Mouse (Mus musculus) embryo, embryonic 10 days (tissue): Measurements from ENCODE around the gene Setd1b.

Experiments used
- DNase-seq: peaks from one replicate; pipeline ENCODE4 v3.0.0-alpha.2; 2015; ENCODE audit warnings: low spot score

Gene Setd1b

DNA sequence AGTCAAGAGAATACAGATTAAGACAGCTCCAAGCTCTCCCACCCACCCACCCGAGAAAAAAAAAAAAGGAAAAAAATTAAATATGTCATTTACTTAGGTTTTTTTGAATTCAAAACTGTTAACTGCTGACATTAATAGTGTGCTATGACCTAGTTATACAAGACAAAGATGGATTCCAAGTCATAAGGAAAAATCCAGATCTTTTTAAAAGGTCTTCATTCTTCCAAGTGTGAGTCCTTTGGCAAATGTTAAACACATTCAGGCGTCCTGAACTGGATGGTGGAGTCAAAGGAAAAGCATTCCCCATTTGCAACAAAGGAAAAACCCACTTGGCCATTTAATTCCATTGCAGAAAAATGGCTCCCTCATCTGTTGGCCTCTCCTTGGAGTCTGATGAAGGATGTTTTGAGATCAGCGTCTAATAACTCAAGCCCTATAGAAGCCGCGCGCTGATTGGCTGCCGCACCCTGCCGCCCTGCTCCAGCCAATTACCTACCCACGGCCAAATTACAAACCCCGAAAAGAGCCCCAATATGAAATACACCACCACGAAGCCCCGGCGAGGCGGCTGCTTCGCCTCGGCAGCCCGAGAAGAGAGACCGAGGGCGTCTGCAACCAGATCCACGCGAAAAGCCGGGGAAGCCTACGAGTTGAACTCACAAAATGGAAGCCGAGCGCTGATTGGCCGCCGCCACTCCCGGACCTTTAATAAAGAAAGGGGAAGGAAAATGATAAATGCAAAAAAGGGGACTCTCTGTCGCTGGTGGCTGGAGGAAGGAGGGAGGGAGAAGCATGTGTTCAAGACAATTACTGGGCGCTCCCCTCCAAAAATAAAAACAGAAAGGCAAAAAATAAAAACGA lies 1.1 kb upstream of the Setd1b start:
- DNase-seq = peak; percentile 95

DNA sequence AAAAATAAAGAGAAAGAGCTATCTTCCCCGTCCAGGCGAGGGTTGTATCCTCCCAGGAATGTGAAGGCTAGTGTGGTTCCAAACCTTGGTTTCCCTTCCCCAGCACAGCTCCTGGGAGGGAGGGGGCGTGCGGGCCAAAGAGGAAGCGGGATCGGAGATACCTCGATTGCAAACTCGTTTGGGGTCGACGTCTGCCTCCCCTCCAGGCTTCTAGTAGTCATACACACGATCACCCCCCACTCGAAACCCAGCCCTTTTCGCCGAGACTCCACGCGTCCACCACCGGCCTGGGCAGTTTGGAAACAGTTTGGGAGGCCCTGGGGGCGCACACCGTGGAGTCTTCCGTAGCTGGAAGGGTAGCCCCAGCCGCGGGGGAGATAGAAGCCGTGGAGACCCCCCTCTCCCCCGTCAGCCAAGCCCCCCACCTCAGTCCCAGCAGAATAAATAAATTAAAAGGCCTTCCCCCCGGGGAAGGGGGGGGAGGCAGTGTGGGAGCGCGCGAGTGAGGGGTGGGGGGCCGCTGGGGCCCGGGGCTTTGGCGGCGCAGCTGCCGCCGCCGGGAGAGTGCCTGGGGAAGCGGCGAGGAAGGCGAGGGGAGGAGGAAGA lies 335 bp upstream of the Setd1b start:
- peak; percentile 80 for DNase-seq

DNA sequence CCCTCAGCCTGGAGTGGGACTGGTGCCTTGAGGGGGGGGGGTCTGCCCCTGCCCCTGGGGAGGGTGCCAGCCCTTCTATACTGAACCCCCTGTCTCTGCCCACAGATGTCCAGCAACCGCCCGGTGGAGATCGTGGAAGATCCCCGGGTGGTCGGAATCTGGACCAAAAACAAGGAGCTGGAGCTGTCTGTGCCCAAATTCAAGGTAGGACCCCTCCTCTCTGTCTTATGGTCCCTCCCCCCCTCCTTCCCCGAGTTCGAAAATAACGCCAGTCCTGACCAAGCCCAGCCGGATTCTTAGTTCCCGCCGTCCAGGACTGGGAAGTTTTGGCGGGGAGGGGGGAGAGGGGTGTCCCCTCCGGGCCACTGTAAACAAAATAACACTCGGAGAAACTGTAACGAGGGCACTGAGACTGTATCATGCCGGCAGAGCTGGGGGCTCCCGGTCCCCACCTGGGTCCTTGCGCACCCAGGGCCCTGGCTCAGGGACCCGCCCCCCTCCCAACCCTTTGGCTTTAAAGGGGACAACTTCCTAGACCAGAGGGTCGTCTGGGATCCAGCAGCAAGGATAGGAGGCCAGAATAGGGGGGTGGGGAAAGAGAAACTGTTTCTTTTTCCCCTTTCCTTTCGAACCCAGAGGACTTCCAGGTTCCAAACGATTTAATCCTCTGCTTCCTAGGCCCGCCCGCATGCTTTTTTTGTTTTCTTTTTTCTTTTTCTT lies 1.4 kb downstream of the Setd1b start:
- DNase-seq = peak; percentile 36

DNA sequence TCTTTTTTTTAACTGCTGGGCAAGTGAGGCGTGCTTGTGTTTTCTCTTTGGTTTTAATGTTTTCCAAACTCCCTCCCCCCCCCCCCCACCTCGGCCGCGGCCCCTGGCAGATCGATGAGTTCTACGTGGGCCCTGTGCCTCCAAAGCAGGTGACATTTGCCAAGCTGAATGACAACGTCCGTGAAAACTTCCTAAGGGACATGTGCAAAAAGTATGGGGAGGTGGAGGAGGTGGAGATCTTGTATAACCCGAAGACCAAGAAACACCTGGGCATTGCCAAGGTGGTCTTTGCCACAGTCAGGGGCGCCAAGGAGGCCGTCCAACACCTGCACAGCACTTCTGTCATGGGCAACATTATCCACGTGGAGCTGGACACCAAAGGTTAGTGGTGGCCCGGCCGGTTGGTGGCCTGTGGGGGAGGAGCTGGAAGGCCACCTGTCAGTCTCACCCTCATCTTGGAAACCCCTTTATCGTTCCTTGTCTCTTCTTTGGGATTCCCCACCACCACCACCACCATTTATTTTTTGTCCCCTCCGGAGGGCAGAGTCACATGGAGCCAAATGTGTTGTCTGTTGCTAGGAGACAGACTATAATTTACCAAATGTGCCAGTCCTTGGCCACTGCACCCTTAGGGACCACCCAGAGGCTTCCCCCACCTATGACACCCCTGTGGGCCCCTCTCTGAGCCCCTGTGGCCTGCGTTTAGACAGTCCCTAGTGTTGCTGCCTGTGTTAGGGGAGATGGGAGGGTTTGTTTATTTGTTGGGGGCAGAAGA lies 2.2 kb downstream of the Setd1b start:
- no peak for DNase-seq

DNA sequence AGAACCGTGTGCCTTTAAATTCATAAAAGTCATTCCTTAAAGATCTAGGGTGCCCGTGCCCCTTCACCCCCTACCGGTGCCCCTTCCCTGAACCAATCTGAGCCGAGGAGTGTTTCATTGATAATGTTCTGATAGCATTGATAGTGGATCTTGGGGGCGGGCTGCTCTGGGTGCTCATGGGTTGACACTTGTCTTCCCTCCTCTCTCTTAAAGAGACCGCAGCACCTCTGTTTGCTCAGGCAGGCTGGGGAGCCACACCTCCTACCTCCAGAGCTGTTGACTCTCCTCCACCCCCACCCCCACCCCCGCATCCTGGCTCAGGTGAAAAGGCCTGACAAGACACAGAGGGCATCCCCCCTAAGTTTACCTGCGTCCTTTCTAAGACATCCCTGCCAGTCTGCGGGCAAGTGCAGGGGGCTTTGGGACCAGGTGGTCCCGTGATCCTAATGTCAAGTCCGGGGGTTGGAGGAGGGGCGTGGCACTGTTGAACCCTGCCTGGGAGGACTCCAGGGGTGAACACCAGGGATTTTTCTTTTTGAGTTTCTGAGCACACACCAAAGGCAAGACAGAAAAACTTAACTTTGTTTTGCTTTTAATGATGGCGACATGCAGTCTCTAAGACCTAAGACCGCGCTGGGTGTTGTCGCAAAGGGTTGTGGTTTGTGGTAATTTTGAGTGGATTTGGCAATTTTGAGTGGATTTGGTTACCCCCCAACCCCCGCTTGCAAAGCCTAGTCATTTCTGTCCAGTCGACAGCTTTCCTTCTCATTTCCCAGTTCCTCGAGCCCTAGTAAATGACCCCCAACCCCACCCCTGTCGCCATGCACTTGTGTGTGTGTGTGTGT lies 3.0 kb downstream of the Setd1b start:
- DNase-seq = no peak

GRCm38 (mm10) chr5:123146357-123146756 lies 4.4 kb downstream of the Setd1b start:
- no peak for DNase-seq

- no peak for DNase-seq
Observed at GRCm38 (mm10) chr5:123147569-123147968, 5.6 kb downstream of the Setd1b start.

- no peak for DNase-seq
Observed at GRCm38 (mm10) chr5:123148073-123148722, 6.2 kb downstream of the Setd1b start.

DNA sequence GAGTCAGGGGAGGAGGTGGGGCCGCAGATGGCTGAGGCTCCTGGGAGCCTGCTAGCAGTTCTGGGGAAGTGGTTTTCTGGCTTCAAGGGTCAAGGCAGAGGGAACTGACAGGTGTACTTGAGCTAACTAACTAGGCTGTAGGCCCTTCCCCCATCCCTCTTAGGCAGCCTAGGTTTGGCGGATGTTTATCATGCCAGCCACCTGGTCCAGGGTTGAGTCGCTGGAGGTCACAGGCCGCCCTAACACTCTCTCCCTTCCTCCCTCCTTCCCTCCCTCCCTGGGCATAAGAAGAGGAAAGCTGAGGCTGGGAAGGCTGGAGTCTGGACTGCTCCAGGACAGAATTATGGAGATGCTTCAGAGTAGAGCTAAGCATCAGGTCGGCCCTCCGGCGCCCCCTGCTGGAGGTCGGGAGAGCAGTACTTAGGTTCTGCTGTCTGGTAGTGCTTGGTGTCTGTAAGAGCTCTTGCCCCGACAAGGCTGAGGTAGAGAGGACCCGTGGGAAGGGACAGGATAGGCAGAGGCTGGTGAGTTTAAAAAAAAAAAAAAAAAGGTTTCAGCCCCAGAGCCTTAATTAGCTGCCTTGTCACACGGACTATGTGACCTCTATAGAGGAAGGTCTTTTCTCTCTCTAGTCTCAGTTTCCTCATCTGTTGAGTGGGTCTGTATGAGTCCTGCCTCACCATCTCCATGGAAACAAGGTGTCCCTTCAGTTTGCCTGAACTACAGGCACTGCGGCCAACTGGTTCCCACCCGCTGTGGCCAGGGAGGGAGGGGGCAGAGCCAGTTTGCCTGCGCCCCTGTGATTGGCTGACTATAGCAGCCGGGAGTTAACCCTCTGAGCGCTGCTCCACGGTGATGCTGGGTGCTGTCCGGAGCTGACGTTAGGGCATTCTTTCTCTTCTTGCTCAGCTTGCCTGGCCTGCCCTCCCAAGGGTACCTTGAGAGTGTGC lies 7.7 kb downstream of the Setd1b start:
- peak; percentile 90 for DNase-seq

DNA sequence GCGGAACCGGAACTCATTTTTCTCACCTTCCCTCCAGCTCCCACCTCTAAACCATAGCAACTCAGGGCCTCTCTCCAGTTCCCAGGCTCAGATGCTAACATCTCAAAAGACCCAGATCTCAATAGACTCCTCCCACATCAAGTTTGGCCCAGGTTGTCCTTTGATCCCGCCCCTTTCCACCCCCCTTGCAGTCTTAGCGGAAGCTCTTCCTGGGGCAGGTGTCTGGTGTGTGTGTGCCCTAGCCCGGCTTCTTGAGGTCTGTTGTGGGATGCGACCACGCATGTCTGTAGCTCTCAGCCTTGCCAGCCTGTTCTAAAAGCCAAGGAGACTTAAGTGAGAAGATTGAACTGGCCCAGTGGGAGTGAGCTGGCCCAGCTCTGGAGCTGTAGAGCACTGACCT lies 8.6 kb downstream of the Setd1b start:
- DNase-seq = no peak

- DNase-seq = no peak
Observed at GRCm38 (mm10) chr5:123151077-123151476, 9.1 kb downstream of the Setd1b start.

DNA sequence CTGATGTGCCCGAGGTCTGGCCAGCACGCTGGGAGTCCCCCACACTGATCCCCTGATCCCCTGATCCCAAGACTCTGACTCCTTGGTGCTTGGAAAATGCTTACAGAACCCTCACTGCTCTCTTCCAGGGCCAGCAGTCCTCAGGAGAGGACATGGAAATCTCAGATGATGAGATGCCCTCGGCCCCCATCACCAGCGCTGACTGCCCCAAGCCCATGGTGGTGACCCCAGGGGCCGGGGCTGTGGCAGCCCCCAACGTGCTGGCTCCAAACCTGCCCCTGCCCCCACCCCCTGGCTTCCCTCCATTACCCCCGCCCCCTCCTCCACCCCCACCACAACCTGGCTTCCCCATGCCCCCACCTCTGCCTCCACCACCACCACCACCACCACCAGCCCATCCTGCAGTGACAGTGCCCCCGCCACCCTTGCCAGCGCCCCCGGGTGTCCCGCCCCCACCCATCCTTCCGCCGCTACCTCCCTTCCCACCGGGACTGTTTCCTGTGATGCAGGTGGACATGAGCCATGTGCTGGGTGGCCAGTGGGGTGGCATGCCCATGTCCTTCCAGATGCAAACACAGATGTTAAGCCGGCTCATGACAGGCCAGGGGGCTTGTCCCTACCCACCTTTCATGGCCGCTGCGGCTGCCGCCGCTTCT lies 9.8 kb downstream of the Setd1b start:
- no peak for DNase-seq

DNA sequence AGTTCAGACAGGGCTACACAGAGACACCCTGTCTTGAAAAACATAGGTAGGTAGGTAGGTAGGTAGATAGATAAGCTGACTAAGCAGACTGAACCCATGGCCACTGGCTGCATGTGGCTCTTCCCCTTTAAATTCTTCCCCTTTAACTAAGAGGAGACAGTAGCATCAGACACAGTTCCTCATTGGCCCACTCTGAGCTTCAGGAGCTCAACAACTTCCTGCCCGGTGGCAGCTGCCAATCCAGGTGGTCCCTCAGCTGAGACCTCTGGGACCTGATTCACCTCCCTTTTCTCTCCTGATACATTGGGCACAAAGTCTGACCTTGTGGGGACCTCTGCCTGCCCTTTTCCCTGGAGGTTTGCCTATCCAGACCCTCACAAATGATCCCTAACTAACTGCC lies 10.9 kb downstream of the Setd1b start:
- no peak for DNase-seq

GRCm38 (mm10) chr5:123155425-123155824 lies 13.4 kb downstream of the Setd1b start:
- peak; percentile 81 for DNase-seq

DNA sequence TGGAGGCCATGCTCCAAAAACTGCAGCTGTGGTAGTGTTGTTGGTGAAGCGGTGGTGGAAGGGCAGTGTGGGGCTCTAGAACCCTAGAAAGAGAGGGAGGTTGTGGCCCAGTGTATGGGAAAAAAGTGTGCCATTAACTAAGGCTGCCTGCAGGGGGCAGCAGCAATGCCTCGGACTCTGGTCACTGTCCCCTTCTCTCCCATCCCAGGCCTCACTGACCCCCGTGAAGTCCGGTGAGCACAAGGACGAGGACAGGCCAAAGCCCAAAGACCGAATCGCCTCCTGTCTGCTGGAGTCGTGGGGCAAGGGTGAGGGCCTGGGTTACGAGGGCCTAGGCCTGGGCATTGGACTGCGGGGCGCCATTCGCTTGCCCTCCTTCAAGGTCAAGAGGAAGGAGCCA lies 14.8 kb downstream of the Setd1b start:
- DNase-seq = no peak

- no peak for DNase-seq
Observed at GRCm38 (mm10) chr5:123157972-123158371, 16.0 kb downstream of the Setd1b start.

DNA sequence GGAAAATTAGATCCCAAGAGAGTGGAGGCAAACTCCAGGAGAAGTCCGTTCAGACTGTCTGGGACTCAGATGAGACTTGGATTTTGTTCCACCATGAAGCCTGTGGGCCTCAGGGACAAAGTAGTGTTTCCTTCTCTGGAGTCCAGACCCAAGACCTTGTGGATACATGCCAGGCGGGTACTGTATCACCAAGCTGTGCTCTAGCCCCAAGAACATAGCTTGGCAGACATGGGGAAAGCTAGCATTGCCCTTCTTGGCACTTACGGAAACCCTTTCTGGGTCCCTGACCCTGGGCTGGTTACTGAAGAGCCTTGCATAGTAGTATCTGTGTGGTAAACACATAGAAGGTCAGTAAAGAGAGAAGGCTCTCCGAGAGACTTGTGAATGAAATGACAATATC lies 17.5 kb downstream of the Setd1b start:
- no peak for DNase-seq

- no peak for DNase-seq
Observed at GRCm38 (mm10) chr5:123159866-123160265, 17.9 kb downstream of the Setd1b start.

DNA sequence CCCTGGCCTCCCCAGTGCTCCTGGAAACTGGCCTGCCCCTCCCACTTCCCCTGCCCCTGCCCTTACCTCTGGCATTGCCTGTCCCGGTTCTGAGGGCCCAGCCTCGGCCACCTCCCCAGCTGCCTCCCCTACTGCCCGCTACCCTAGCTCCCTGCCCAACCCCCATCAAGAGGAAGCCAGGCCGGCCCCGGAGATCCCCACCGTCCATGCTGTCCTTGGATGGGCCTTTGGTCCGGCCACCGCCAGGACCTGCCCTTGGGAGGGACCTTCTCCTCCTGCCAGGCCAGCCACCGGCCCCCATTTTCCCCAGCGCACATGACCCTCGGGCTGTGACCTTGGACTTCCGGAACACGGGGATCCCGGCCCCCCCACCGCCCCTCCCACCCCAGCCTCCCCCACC lies 18.3 kb downstream of the Setd1b start:
- DNase-seq = no peak
